Mouse (Mus musculus) limb, embryonic 12.5 days (tissue): ENCODE measurements around the gene Trpv4. TPM values are rescaled to one million over a fixed set of nuclear protein-coding genes. Genes with fewer than 3 reads are reported as not detected.

ENCODE experiments used
- ATAC-seq: fragments of 200-750 bp; cut with Nextera tagmentation; 2 replicates; pipeline ENCODE4 v1.8.0; 2017; ENCODE audit warnings: low read depth, moderate TSS enrichment; ENCODE audit not compliant: insufficient number of reproducible peaks, insufficient read depth, low FRiP score, low TSS enrichment
- H3K27ac ChIP-seq: fragments of 300-500 bp; sonication (generic); 2 replicates; pipeline ENCODE4 v1.5.1; 2016; ENCODE audit warnings: mild to moderate bottlenecking, moderate library complexity
- H3K27me3 ChIP-seq: fragments of 300-500 bp; sonication (generic); 2 replicates; pipeline ENCODE4 v1.6.1; 2016; ENCODE audit warnings: mild to moderate bottlenecking, moderate library complexity
- H3K36me3 ChIP-seq: fragments of 300-500 bp; sonication (generic); 2 replicates; pipeline ENCODE4 v1.6.1; 2016; ENCODE audit warnings: mild to moderate bottlenecking, moderate library complexity
- H3K4me1 ChIP-seq: fragments of 300-500 bp; sonication (generic); replicated peaks from 2 replicates; pipeline ENCODE4 v1.6.1; 2016
- H3K4me2 ChIP-seq: fragments of 300-500 bp; sonication (generic); 2 replicates; pipeline ENCODE4 v1.6.1; 2016; ENCODE audit warnings: mild to moderate bottlenecking, moderate library complexity
- H3K4me3 ChIP-seq: fragments of 300-500 bp; sonication (generic); replicated peaks from 2 replicates; pipeline ENCODE4 v1.5.1; 2016; ENCODE audit warnings: mild to moderate bottlenecking
- H3K9ac ChIP-seq: fragments of 300-500 bp; sonication (generic); replicated peaks from 2 replicates; pipeline ENCODE4 v1.6.1; 2016; ENCODE audit warnings: mild to moderate bottlenecking, moderate library complexity
- H3K9me3 ChIP-seq: fragments of 300-500 bp; sonication (generic); 2 replicates; pipeline ENCODE4 v1.6.1; 2016; ENCODE audit warnings: mild to moderate bottlenecking, moderate library complexity
- WGBS: fragments of 180-500 bp; shearing (Covaris S2); methylation state at CpG from one replicate; pipeline ENCODE4 v1.1.7; 2016; 5-methylcytosine and 5-hydroxymethylcytosine counted together
- polyA plus RNA-seq: library from polyadenylated mRNA; unstranded; fragments of >200 nt; fragmentation: Nextera tagmentation; extraction: Ambion mirVana; gene quantifications from 2 replicates; pipeline ENCODE4 v1.2.1, GENCODE M21; 2016

The Trpv4 gene
- polyA plus RNA-seq, 1 experiment from 2014 or later, result 2.5 TPM

DNA sequence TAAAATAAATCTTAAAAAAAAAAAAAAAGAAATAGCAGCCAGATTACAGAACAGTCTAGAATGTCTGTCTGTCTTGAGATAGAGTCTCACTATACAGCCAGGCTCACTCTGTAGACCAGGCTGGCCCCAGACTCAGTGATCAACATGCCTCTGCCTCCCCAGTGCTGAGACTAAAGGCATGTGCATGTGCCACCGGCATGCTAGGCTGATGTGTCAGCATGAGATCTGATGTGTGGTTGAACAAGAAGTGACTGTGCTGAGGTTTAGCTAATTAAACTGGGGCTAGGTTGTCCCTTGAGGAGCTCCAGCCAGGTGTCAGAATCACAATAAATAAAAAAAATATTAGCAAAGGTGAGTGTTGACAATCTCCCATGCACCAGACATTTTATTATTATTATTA lies 8.4 kb upstream of the Trpv4 start:
- Histone ChIP-seq H3K4me2 (no peak overlapping the region), H3K4me1 (peaks cover 13% of the 10 kb centered on the region), H3K27ac (no peak overlapping the region), H3K9ac (no peak overlapping the region), H3K27me3 (0 out of 2 replicates have a peak, but pooled peaks cover 7% of the 10 kb centered on the region), H3K4me3 (no peak overlapping the region), H3K9me3 (no peaks in the 10 kb centered on the region), H3K36me3 (peaks cover 9% of the 10 kb centered on the region; the same call in 1 of the 2 replicates)
- 70% methylated on average over 1 of the region's 1 CpGs for WGBS
- no peak for ATAC-seq

DNA sequence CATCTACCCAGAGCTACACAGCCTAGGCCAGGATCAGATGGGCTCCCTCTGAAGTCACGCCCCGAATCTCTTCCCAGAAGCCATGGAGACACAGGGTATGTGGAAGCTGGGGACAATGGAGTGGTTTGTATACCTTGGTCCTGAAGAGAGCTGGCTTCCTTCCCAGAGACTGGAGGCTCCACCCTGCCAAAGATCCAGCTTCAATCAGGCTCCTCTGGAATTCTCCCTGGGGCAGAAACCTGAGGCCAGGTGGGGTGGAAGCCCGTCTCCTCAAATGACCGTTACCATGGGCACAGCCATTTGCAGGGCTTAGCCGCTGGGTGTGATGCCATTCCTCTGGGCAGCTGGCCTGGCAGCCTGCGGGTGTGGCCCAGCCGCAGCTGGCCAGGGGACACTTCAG lies 6.5 kb upstream of the Trpv4 start:
- peaks cover 3% of the 10 kb centered on the region; the same call in 1 of the 2 replicates for H3K36me3 ChIP-seq
- no peak overlapping the region for H3K4me3 ChIP-seq
- H3K27me3 ChIP-seq, result peaks cover 19% of the 10 kb centered on the region
- no peak overlapping the region for H3K4me2 ChIP-seq
- peaks cover 13% of the 10 kb centered on the region for H3K4me1 ChIP-seq
- no peak overlapping the region for H3K9ac ChIP-seq
- 58% methylated on average over 7 of the region's 7 CpGs for WGBS
- H3K27ac ChIP-seq, result no peak overlapping the region; the same call in 1 of the 2 replicates
- no peak for ATAC-seq
- H3K9me3 ChIP-seq, result no peaks in the 10 kb centered on the region

DNA sequence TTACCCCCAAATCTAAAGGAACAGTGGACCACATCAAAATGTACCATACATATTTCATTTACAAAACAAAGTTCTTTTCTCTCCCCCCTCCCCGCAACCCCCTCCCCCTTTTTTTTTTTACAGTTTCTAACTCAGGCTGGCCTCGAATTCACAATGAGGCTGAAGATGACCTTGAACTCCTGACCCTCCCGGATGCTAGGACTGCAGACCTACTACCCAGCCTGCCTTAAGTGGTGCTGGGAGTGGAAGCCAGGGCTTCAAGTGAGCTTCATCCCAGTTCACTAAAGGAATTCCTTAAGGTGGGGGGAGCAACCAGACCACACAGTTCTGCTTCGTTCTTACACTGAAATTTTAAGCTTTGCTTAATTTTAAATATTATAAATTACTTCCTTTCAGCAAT lies 5.9 kb upstream of the Trpv4 start:
- H3K27me3 ChIP-seq, result peaks cover 25% of the 10 kb centered on the region
- H3K4me2 ChIP-seq, result no peak overlapping the region
- ATAC-seq, result no peak
- no peaks in the 10 kb centered on the region for H3K9me3 ChIP-seq
- H3K27ac ChIP-seq, result no peak overlapping the region
- no peak overlapping the region for H3K9ac ChIP-seq
- no peak overlapping the region for H3K4me3 ChIP-seq
- 83% methylated on average over 4 of the region's 4 CpGs for WGBS
- H3K36me3 ChIP-seq, result no peaks in the 10 kb centered on the region
- peaks cover 13% of the 10 kb centered on the region for H3K4me1 ChIP-seq

DNA sequence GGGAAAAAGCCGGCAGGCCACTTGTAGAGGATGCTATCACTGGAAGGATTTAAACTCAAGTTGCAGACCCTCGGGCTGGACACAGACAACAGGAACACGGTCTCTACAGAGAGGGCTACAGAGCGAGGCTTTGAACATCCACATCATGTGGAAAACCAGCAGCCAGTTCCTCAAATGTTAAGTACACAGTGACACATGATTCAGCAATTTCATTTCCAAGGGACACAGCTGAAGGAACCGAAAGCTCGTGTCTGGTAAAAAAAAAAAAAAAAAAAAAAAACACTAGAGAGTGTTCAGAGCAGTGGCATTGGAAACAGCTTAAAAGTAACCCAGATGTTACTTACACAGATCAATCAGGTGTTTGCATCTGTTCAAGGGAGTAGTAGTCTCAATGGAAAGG lies 2.8 kb upstream of the Trpv4 start:
- Histone ChIP-seq H3K4me3 (no peak overlapping the region), H3K36me3 (no peaks in the 10 kb centered on the region), H3K4me2 (no peak overlapping the region), H3K9ac (no peak overlapping the region), H3K4me1 (peaks cover 28% of the 10 kb centered on the region), H3K9me3 (no peaks in the 10 kb centered on the region), H3K27me3 (peaks cover 56% of the 10 kb centered on the region), H3K27ac (no peak overlapping the region)
- WGBS, result 64% methylated on average over 6 of the region's 6 CpGs
- no peak for ATAC-seq

DNA sequence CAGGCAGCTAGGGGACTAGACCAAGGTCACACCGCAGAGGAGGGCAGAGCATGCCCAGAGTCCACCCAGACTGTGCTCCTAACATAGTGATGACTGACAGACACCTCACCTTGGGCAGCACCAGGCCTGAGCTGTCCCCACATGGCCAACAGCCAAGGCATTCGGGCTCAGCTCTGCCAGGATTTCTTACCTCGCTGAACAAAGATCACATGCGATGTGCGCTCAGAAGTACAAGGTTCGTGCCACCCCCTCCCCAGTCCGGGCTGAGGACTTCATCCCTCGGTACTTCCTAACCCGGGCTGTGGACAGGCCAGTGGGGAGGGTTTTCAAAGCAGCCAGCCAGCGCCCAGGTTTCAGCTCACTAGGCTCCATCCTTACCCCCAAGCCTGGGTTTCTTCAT lies 795 bp downstream of the Trpv4 start:
- no peak for ATAC-seq
- Histone ChIP-seq H3K9ac (no peak overlapping the region; the same call in 1 of the 2 replicates), H3K4me3 (peak overlapping the region; percentile 57), H3K36me3 (no peaks in the 10 kb centered on the region), H3K9me3 (no peaks in the 10 kb centered on the region), H3K4me1 (peaks cover 15% of the 10 kb centered on the region), H3K4me2 (peak overlapping the region; percentile 94), H3K27ac (no peak overlapping the region), H3K27me3 (peaks cover 65% of the 10 kb centered on the region)
- WGBS, result 26% methylated on average over 10 of the region's 10 CpGs

DNA sequence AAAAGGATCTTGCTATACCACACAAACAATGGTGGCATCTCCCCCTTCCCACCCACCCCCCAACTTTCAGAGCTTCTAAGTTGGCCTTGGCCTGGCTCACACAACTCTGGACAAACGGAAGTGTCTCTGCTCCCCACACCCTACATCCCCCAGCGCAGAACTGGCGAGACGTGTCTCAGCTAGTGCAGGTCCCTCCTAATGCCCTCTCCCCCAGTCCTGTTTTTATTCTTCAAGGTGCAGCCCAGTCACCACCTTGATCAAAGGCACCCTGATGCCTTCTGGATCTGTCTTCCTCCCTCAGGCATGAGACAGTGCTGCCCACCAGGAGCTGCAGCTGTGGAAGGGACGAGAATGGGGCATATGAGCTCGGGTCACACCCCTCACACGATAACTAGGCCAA lies 1.9 kb downstream of the Trpv4 start:
- peaks cover 20% of the 10 kb centered on the region for H3K4me1 ChIP-seq
- no peak overlapping the region for H3K4me3 ChIP-seq
- ATAC-seq, result no peak
- H3K36me3 ChIP-seq, result no peaks in the 10 kb centered on the region
- no peak overlapping the region for H3K4me2 ChIP-seq
- no peaks in the 10 kb centered on the region for H3K9me3 ChIP-seq
- peaks cover 65% of the 10 kb centered on the region for H3K27me3 ChIP-seq
- no peak overlapping the region for H3K27ac ChIP-seq
- 85% methylated on average over 7 of the region's 7 CpGs for WGBS
- H3K9ac ChIP-seq, result no peak overlapping the region

DNA sequence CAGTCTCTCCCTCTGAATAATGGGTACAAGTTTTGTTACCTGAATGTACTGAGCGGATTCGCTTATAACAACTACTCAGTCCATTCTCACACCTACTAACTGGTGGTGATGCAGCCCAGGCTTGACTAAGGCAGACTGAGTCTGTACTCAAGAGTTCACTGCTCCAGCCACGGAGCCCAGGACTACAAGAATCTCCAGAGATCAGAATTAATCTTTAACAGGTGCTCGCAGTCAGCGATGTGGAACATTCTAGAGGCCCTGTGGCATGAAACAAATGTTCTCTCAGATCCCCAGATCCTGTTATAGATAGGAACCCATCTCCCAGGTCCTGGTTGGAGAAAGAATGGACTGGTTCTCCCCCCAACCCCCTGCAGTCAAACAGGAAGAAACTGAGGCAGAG lies 2.5 kb downstream of the Trpv4 start:
- ATAC-seq, result no peak
- H3K4me3 ChIP-seq, result no peak overlapping the region
- no peak overlapping the region for H3K4me2 ChIP-seq
- H3K27ac ChIP-seq, result no peak overlapping the region
- no peaks in the 10 kb centered on the region for H3K9me3 ChIP-seq
- H3K36me3 ChIP-seq, result no peaks in the 10 kb centered on the region
- H3K27me3 ChIP-seq, result peaks cover 63% of the 10 kb centered on the region
- 84% methylated on average over 5 of the region's 5 CpGs for WGBS
- peaks cover 26% of the 10 kb centered on the region for H3K4me1 ChIP-seq
- no peak overlapping the region for H3K9ac ChIP-seq

DNA sequence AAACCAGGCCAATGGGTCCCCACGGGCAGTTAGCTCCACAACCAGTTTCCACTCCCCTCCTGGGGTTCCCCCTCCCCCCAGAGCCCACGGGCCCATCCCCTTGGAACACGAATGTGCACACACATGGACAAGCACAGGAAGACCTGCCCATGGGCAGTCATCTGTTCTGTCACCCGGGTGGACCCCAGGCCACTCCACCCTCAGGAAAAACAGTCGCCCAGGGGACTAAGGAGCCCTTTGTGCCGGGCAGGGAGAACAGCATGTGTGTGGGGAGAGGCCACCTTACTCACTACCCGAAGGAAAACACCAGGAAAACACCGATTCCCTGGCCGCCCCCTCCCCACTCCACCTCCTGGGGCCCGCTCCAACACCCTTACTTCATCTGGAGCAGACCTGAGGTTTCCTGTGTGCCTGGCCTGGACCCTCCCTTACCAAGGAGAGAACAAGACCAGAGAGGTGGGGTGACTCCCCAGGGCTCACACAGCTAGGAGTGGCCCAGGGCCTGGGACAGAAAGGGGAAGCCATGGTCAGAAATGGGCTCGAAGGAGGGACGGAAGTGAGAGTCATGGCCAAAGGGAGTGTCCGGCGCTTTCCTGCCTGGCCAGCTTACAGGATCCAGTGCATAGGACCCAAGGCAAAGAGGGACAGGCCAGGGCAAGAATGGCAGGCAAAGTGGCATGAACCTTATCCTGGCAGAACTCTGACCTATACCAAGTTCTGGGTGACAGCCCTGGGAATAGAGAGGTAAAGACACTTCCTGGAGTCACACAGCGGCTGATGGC lies 4.4 kb downstream of the Trpv4 start:
- Histone ChIP-seq H3K27ac (no peak overlapping the region), H3K4me3 (no peak overlapping the region), H3K36me3 (no peaks in the 10 kb centered on the region), H3K4me1 (peaks cover 33% of the 10 kb centered on the region), H3K27me3 (peaks cover 51% of the 10 kb centered on the region), H3K9me3 (no peaks in the 10 kb centered on the region), H3K9ac (no peak overlapping the region), H3K4me2 (no peak overlapping the region)
- ATAC-seq, result no peak
- WGBS, result 82% methylated on average over 14 of the region's 15 CpGs

DNA sequence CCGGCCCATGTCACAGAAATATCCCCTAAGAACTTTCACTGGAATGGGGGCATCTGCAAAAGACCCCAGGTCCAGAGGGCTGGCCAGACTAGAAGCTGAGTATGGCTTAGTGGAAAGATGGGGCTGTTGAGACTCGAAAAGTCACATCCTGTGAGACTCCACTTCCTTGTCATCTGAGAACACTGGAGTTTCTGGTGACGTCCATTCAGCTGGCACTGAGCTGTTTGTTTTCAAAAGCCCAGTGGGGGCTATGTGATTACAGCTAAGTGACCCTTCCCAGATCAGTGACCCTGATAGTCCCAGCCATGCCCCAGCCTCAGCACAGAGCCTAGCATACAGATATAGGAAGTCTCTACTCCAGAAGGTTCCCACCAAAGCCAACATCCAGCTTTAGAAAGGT lies 6.8 kb downstream of the Trpv4 start:
- Histone ChIP-seq H3K36me3 (no peaks in the 10 kb centered on the region), H3K27ac (0 out of 2 replicates have a peak overlapping the region, but pooled peaks have one; percentile 37), H3K9ac (no peak overlapping the region), H3K4me3 (no peak overlapping the region), H3K9me3 (no peaks in the 10 kb centered on the region), H3K4me1 (peaks cover 32% of the 10 kb centered on the region), H3K4me2 (no peak overlapping the region), H3K27me3 (peaks cover 32% of the 10 kb centered on the region)
- ATAC-seq, result no peak
- WGBS, result 28% methylated on average over 3 of the region's 3 CpGs

DNA sequence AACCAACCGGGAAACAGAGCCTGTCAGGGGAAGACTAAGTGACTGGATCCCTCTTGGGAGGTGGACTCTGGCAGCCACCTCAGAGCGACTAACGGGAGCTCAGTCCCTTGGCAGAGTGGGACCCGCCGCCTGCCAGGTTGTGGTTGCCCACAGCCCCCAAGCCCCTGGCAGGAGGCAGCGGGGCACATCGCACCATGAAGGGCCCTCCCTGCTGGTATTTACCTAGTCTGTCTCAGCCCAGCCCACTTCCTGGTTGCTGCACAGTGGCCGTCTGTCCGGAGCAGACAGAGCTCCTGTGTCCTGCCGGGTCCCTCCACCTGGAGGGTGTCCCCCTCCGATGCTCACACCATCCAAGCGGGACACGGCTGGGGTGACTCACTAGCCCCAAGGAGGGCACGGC lies 7.2 kb downstream of the Trpv4 start:
- H3K27ac ChIP-seq, result 0 out of 2 replicates have a peak overlapping the region, but pooled peaks have one; percentile 37
- peaks cover 32% of the 10 kb centered on the region for H3K4me1 ChIP-seq
- no peak overlapping the region for H3K4me3 ChIP-seq
- WGBS, result 44% methylated on average over 14 of the region's 14 CpGs
- ATAC-seq, result no peak
- H3K27me3 ChIP-seq, result peaks cover 28% of the 10 kb centered on the region
- no peaks in the 10 kb centered on the region for H3K9me3 ChIP-seq
- no peak overlapping the region for H3K4me2 ChIP-seq
- H3K9ac ChIP-seq, result no peak overlapping the region; the same call in 1 of the 2 replicates
- H3K36me3 ChIP-seq, result no peaks in the 10 kb centered on the region

DNA sequence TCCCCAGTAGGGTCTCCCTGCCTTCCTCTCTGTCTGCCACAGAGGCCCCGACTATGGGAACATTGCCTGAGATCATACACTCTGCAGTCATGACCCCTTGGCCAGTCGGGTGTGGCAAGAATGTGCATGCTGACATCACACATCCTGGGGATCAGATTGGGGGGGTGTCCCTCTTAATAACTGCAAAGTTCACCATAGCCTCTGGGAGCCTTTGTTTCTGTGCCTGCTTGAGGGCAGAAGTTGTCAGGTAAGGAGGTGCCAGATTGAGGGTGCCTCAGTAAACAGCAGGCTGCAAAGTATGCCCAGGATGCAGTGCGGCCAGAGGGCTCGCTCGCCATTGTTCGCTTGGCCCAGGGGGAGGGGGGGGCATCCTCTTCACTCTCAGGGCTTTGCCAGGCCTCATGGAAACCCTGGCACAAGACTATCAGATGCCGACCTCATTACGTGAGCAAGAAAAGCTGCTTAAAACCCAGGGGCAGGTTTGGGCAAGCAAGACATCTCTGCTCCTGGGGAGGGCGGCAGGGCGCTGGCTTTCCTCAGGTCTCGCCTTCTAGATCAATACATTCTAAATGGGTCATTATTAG lies 9.4 kb downstream of the Trpv4 start:
- H3K27ac ChIP-seq, result no peak overlapping the region
- H3K9me3 ChIP-seq, result no peaks in the 10 kb centered on the region
- ATAC-seq, result no peak
- no peak overlapping the region for H3K4me3 ChIP-seq
- H3K27me3 ChIP-seq, result peaks cover 22% of the 10 kb centered on the region; the same call in 1 of the 2 replicates
- H3K4me1 ChIP-seq, result peaks cover 36% of the 10 kb centered on the region
- no peaks in the 10 kb centered on the region for H3K36me3 ChIP-seq
- no peak overlapping the region for H3K9ac ChIP-seq
- H3K4me2 ChIP-seq, result no peak overlapping the region
- 76% methylated on average over 11 of the region's 11 CpGs for WGBS
